ENCODE assay signal across 10 mouse cellular contexts in genomic region chr7:19751070-19751383, GRCm38 (mm10). TPM values are rescaled to one million over a fixed set of nuclear protein-coding genes. Genes with fewer than 3 reads are reported as not detected.
DNase-seq lines count a peak whose midpoint lies in the region; ATAC-seq and TF ChIP-seq lines count a peak whose summit lies in the region.
"Had no signal": no experiment of that assay in that cellular context is flagged by ENCODE, and none has a peak within 500 bp of the region (broad histone marks: within the 10 kb centered on the region; RNA-seq: fewer than 3 reads in every experiment).

No protein-coding gene starts in this region.

- no peak overlapping the region for H3K9ac ChIP-seq in intestine, embryonic 15.5 days
- H3K9ac ChIP-seq: limb, embryonic 15.5 days had no signal

- H3K27ac ChIP-seq in kidney, adult 2 months (ENCODE audit: insufficient read depth, low read depth, low read length): peak overlapping the region; percentile 74; the same call in 1 of the 2 replicates
- peak overlapping the region; percentile 44 for H3K27ac ChIP-seq in testis, adult 2 months (ENCODE audit: control insufficient read depth, insufficient read depth, low read depth, low read length)
- H3K27ac ChIP-seq in intestine, embryonic 15.5 days: peak overlapping the region; percentile 63

- no peak for DNase-seq in kidney, adult 2 months
- DNase-seq in kidney, adult 11 months: no peak
- no peak for DNase-seq in testis, postnatal 10 days (ENCODE audit: low spot score)
- DNase-seq in left cerebral cortex, adult 9 months (ENCODE audit: low spot score in 2 of 2): no peak

- H3K4me3 ChIP-seq in kidney, adult 2 months (ENCODE audit: insufficient read depth, low read depth, low read length): no peak overlapping the region
- H3K4me3 ChIP-seq in testis, adult 2 months (ENCODE audit: control insufficient read depth, low read depth, low read length): no peak overlapping the region
- no peak overlapping the region for H3K4me3 ChIP-seq in intestine, embryonic 15.5 days (replicated peaks)

- H3K36me3 ChIP-seq in kidney, adult 2 months (ENCODE audit: control insufficient read depth, insufficient read depth, low read length): no peaks in the 10 kb centered on the region
- H3K36me3 ChIP-seq in testis, adult 2 months (ENCODE audit: control insufficient read depth, insufficient read depth, low read length): no peaks in the 10 kb centered on the region
- H3K36me3 ChIP-seq in intestine, embryonic 15.5 days: no peaks in the 10 kb centered on the region
- H3K36me3 ChIP-seq: limb, embryonic 15.5 days had no signal

- 41% methylated on average over 4 of the region's 4 CpGs for WGBS in kidney, adult 2 months
- WGBS in intestine, embryonic 15.5 days: 31% methylated on average over 4 of the region's 4 CpGs

- H3K4me1 ChIP-seq in kidney, adult 2 months (ENCODE audit: control insufficient read depth, insufficient read depth, low read length): peaks cover 11% of the 10 kb centered on the region; the same call in 1 of the 2 replicates
- peaks cover 40% of the 10 kb centered on the region for H3K4me1 ChIP-seq in testis, adult 2 months (ENCODE audit: control insufficient read depth, insufficient read depth, low read length)
- peaks cover 35% of the 10 kb centered on the region for H3K4me1 ChIP-seq in intestine, embryonic 15.5 days (replicated peaks)

- no peak for TF ChIP-seq POLR2A in kidney, adult 2 months (IDR thresholded peaks at IDR 0.05; ENCODE audit: low read depth, low read length)
- no peak for TF ChIP-seq POLR2A in testis, adult 2 months (IDR thresholded peaks at IDR 0.05; ENCODE audit: control insufficient read depth, low read depth, low read length)

- ATAC-seq in intestine, embryonic 15.5 days: no peak
- ATAC-seq in megakaryocyte, adult 5-6 weeks (ENCODE audit: poor library complexity, severe bottlenecking): no peak

- H3K9me3 ChIP-seq in intestine, embryonic 15.5 days: no peaks in the 10 kb centered on the region
- H3K9me3 ChIP-seq: limb, embryonic 15.5 days had no signal

- TF ChIP-seq CTCF in kidney, adult 2 months (conservative IDR thresholded peaks at IDR 0.05; ENCODE audit: insufficient read depth, insufficient read length, low read depth, low read length): no peak
- no peak for TF ChIP-seq CTCF in testis, adult 2 months (IDR thresholded peaks at IDR 0.05; ENCODE audit: control insufficient read depth, insufficient read depth, insufficient replicate concordance, low read depth, low read length)

- H3K27me3 ChIP-seq in kidney, adult 2 months (replicated peaks; ENCODE audit: control insufficient read depth, insufficient read depth, low read length): no peaks in the 10 kb centered on the region
- no peaks in the 10 kb centered on the region for H3K27me3 ChIP-seq in testis, adult 2 months (ENCODE audit: control insufficient read depth, insufficient read depth, low read length)
- no peaks in the 10 kb centered on the region for H3K27me3 ChIP-seq in intestine, embryonic 15.5 days (replicated peaks)
- H3K27me3 ChIP-seq: limb, embryonic 15.5 days had no signal

- peak overlapping the region; percentile 78; the same call in 1 of the 2 replicates for H3K4me2 ChIP-seq in intestine, embryonic 15.5 days (replicated peaks)

RNA-seq across cellular contexts. Expression of gene Nectin2, which starts 0.7 kb away (rescaled TPM):
- polyA plus RNA-seq in kidney, adult 2 months (2012; rRNA removed): 44.5 and 47.7 TPM in 2 replicates
- 69.1 and 71.8 TPM in 2 replicates for polyA plus RNA-seq in testis, adult 2 months (2012; rRNA removed)
- polyA plus RNA-seq in intestine, embryonic 15.5 days (2015; fragmentation: Nextera tagmentation; extraction: Ambion mirVana): 148 and 154 TPM in 2 replicates
- total RNA-seq in megakaryocyte, adult 5-6 weeks (2015): 0.51 and 0.78 TPM in 2 replicates
- total RNA-seq in megakaryocyte, adult 5-6 weeks (2017): 0.37 and 0.66 TPM in 2 replicates

RNA-seq across cellular contexts. Expression of gene Bcam, which starts 19.8 kb away (rescaled TPM):
- polyA plus RNA-seq in kidney, adult 2 months (2012; rRNA removed): 237 and 272 TPM in 2 replicates
- polyA plus RNA-seq in testis, adult 2 months (2012; rRNA removed): 4.5 and 7.5 TPM in 2 replicates
- 76.9 and 79.4 TPM in 2 replicates for polyA plus RNA-seq in intestine, embryonic 15.5 days (2015; fragmentation: Nextera tagmentation; extraction: Ambion mirVana)
- not detected in 2 replicates for total RNA-seq in megakaryocyte, adult 5-6 weeks (2015)
- total RNA-seq in megakaryocyte, adult 5-6 weeks (2017): 0.29 TPM in 1 of 2 replicates, not detected in the other

RNA-seq across cellular contexts. Expression of gene Tomm40, which starts 35.8 kb away (rescaled TPM):
- polyA plus RNA-seq in kidney, adult 2 months (2012; rRNA removed): 83.9 and 86.3 TPM in 2 replicates
- polyA plus RNA-seq in testis, adult 2 months (2012; rRNA removed): 36.8 and 38.3 TPM in 2 replicates
- 208 and 215 TPM in 2 replicates for polyA plus RNA-seq in intestine, embryonic 15.5 days (2015; fragmentation: Nextera tagmentation; extraction: Ambion mirVana)
- total RNA-seq in megakaryocyte, adult 5-6 weeks (2015): 17.0 and 19.6 TPM in 2 replicates
- 8.6 and 12.6 TPM in 2 replicates for total RNA-seq in megakaryocyte, adult 5-6 weeks (2017)

RNA-seq across cellular contexts. Expression of gene Cblc, which starts 45.6 kb away (rescaled TPM):
- 24.4 and 32.6 TPM in 2 replicates for polyA plus RNA-seq in kidney, adult 2 months (2012; rRNA removed)
- 0.82 TPM in 1 of 2 replicates, not detected in the other for polyA plus RNA-seq in testis, adult 2 months (2012; rRNA removed)
- polyA plus RNA-seq in intestine, embryonic 15.5 days (2015; fragmentation: Nextera tagmentation; extraction: Ambion mirVana): 24.5 and 26.4 TPM in 2 replicates
- total RNA-seq in megakaryocyte, adult 5-6 weeks (2015): not detected in 2 replicates
- total RNA-seq in megakaryocyte, adult 5-6 weeks (2017): not detected in 2 replicates
- total RNA-seq: layer of hippocampus, postnatal 14 days; MEL had no signal

RNA-seq across cellular contexts. Expression of gene Apoe, which starts 52.0 kb away (rescaled TPM):
- polyA plus RNA-seq in kidney, adult 2 months (2012; rRNA removed): 922 and 939 TPM in 2 replicates
- 122 and 180 TPM in 2 replicates for polyA plus RNA-seq in testis, adult 2 months (2012; rRNA removed)
- polyA plus RNA-seq in intestine, embryonic 15.5 days (2015; fragmentation: Nextera tagmentation; extraction: Ambion mirVana): 296 and 325 TPM in 2 replicates
- total RNA-seq in megakaryocyte, adult 5-6 weeks (2015): 104 and 106 TPM in 2 replicates
- total RNA-seq in megakaryocyte, adult 5-6 weeks (2017): 609 and 642 TPM in 2 replicates
